25 mouse cellular contexts compared by ENCODE assay signal in the genomic region with DNA sequence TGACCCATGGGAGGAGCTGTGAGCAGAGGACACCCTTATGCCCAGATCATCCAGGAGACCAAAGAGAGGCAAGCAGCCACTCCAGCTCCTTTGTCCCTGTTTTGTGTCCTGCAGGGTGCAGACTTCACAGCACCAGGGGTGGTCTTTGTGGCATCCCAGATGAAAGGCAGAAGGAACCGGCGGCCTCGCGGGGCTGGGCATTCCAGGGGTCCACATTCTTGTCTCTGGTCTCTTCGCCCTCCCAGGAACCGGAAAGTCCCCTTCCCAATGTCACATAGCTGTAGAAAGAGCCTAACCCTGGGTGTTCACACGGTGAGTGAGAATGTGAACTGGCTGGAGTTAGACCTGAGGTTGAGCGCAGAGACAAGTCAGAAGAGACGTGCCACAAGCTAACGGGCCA. TPM values are rescaled to one million over a fixed set of nuclear protein-coding genes. Genes with fewer than 3 reads are reported as not detected.
"Had no signal": no experiment of that assay in that cellular context is flagged by ENCODE, and none has a peak within 500 bp of the region (broad histone marks: within the 10 kb centered on the region; RNA-seq: fewer than 3 reads in every experiment).

No protein-coding gene starts in this region.

- H3K9ac ChIP-seq: lung, embryonic 14.5 days; midbrain, embryonic 13.5 days; neural tube, embryonic 13.5 days; neural tube, embryonic 15.5 days had no signal

- H3K9me3 ChIP-seq: midbrain, embryonic 10.5 days; midbrain, embryonic 13.5 days; neural tube, embryonic 13.5 days; neural tube, embryonic 15.5 days had no signal

- ATAC-seq: midbrain, embryonic 13.5 days; midbrain, embryonic 16.5 days had no signal

- H3K27me3 ChIP-seq: neural tube, embryonic 13.5 days; neural tube, embryonic 15.5 days had no signal

- H3K36me3 ChIP-seq: midbrain, embryonic 10.5 days; midbrain, embryonic 13.5 days; neural tube, embryonic 13.5 days; neural tube, embryonic 15.5 days had no signal

- DNase-seq: lung, adult 18-20 months; lung, embryonic 14.5 days; lung, postnatal 10 days; lung, postnatal 4 days; retina, postnatal 1 day; right cerebral cortex, adult 18-20 months; right cerebral cortex, postnatal 25 days; right cerebral cortex, postnatal 4 days; spleen, adult 18-20 months; thymus, adult 18-20 months; thymus, postnatal 14 days; thymus, postnatal 36 days had no signal

- H3K4me3 ChIP-seq: midbrain, embryonic 10.5 days; midbrain, embryonic 13.5 days; myocyte; neural tube, embryonic 13.5 days; neural tube, embryonic 15.5 days had no signal

- H3K27ac ChIP-seq: midbrain, embryonic 10.5 days; midbrain, embryonic 13.5 days; neural tube, embryonic 13.5 days; neural tube, embryonic 15.5 days had no signal

- H3K4me2 ChIP-seq: lung, embryonic 14.5 days; midbrain, embryonic 13.5 days; neural tube, embryonic 13.5 days; neural tube, embryonic 15.5 days had no signal

RNA-seq across cellular contexts. Expression of a gene that starts 27.0 kb away (rescaled TPM):
- total RNA-seq: megakaryocyte, adult 5-6 weeks; megakaryocyte-erythroid progenitor cell, adult 5-6 weeks had no signal
- polyA plus RNA-seq: lung, embryonic 14.5 days; lung, embryonic 16.5 days; myocyte; small intestine, adult 2 months had no signal

RNA-seq across cellular contexts. Expression of a gene that starts 30.8 kb away (rescaled TPM):
- total RNA-seq: megakaryocyte, adult 5-6 weeks; megakaryocyte-erythroid progenitor cell, adult 5-6 weeks had no signal
- polyA plus RNA-seq: lung, embryonic 14.5 days; lung, embryonic 16.5 days; midbrain, embryonic 10.5 days; midbrain, embryonic 13.5 days; myocyte; neural tube, embryonic 11.5 days; neural tube, embryonic 13.5 days; neural tube, embryonic 15.5 days; small intestine, adult 2 months; stomach, embryonic 14.5 days; stomach, embryonic 16.5 days had no signal
